In the genomic region with DNA sequence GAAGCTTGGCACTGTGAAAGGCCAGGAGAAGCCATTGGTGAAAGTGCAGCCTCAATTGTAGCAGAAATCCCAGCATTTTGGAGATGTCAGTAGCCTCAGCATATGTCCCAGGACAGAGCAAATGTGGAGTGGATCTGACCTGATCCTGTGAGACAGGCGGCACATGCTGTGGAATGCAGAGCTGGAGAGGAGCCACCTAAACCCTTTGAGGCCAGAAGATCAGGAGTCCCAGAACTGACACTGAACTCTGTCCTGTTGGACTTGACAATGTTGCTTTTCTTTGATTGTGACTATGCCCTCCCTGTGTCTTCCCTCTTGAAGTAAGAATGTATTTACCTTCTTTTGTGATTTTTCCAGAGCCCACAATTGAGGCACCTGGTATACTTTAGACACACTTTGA, we compare ENCODE assay signal across 21 mouse cellular contexts. TPM values are rescaled to one million over a fixed set of nuclear protein-coding genes. Genes with fewer than 3 reads are reported as not detected.
DNase-seq lines count a peak whose midpoint lies in the region; ATAC-seq lines count a peak whose summit lies in the region.
"Had no signal": no experiment of that assay in that cellular context is flagged by ENCODE, and none has a peak within 500 bp of the region (broad histone marks: within the 10 kb centered on the region; RNA-seq: fewer than 3 reads in every experiment).

No protein-coding gene starts in this region.

- ATAC-seq in kidney, embryonic 15.5 days (replicated peaks; ENCODE audit: low FRiP score): no peak
- ATAC-seq in intestine, embryonic 16.5 days: peak; percentile 34
- no peak for ATAC-seq in midbrain, embryonic 16.5 days
- ATAC-seq: forebrain, embryonic 15.5 days had no signal

- no peaks in the 10 kb centered on the region for H3K36me3 ChIP-seq in kidney, embryonic 15.5 days
- H3K36me3 ChIP-seq in intestine, embryonic 16.5 days (ENCODE audit: control insufficient read depth, insufficient read depth, low read length): no peaks in the 10 kb centered on the region
- H3K36me3 ChIP-seq in midbrain, embryonic 16.5 days (ENCODE audit: control insufficient read depth, insufficient read depth, low read length): no peaks in the 10 kb centered on the region
- H3K36me3 ChIP-seq: embryonic facial prominence, embryonic 12.5 days; forebrain, embryonic 15.5 days; heart, embryonic 15.5 days; hindbrain, embryonic 13.5 days had no signal

- H3K9me3 ChIP-seq in kidney, embryonic 15.5 days (replicated peaks): no peaks in the 10 kb centered on the region
- H3K9me3 ChIP-seq in intestine, embryonic 16.5 days (ENCODE audit: control insufficient read depth, low read length): no peaks in the 10 kb centered on the region
- no peaks in the 10 kb centered on the region for H3K9me3 ChIP-seq in midbrain, embryonic 16.5 days (replicated peaks; ENCODE audit: control insufficient read depth, low read length, poor library complexity, severe bottlenecking)
- H3K9me3 ChIP-seq: embryonic facial prominence, embryonic 12.5 days; forebrain, embryonic 15.5 days; heart, embryonic 15.5 days; hindbrain, embryonic 13.5 days had no signal

- H3K27ac ChIP-seq in kidney, embryonic 15.5 days: no peak overlapping the region
- H3K27ac ChIP-seq in intestine, embryonic 16.5 days (ENCODE audit: low read length): 0 out of 2 replicates have a peak overlapping the region, but pooled peaks have one; percentile 6
- no peak overlapping the region for H3K27ac ChIP-seq in midbrain, embryonic 16.5 days (ENCODE audit: low read length)
- H3K27ac ChIP-seq: embryonic facial prominence, embryonic 12.5 days; forebrain, embryonic 15.5 days; heart, embryonic 15.5 days; hindbrain, embryonic 13.5 days had no signal

- H3K4me2 ChIP-seq in kidney, embryonic 15.5 days: no peak overlapping the region
- no peak overlapping the region for H3K4me2 ChIP-seq in intestine, embryonic 16.5 days (ENCODE audit: low read depth, low read length)
- H3K4me2 ChIP-seq in midbrain, embryonic 16.5 days (ENCODE audit: low read length): no peak overlapping the region
- H3K4me2 ChIP-seq: embryonic facial prominence, embryonic 12.5 days; forebrain, embryonic 15.5 days; heart, embryonic 11.5 days; heart, embryonic 15.5 days; hindbrain, embryonic 13.5 days had no signal

- no peak overlapping the region for H3K4me3 ChIP-seq in kidney, embryonic 15.5 days (replicated peaks)
- H3K4me3 ChIP-seq in intestine, embryonic 16.5 days (ENCODE audit: low read length): no peak overlapping the region
- H3K4me3 ChIP-seq in midbrain, embryonic 16.5 days (ENCODE audit: low read depth, low read length): no peak overlapping the region
- H3K4me3 ChIP-seq: embryonic facial prominence, embryonic 12.5 days; forebrain, embryonic 15.5 days; heart, embryonic 15.5 days; hindbrain, embryonic 13.5 days had no signal

- H3K27me3 ChIP-seq in kidney, embryonic 15.5 days: no peaks in the 10 kb centered on the region
- no peaks in the 10 kb centered on the region for H3K27me3 ChIP-seq in intestine, embryonic 16.5 days (replicated peaks; ENCODE audit: control insufficient read depth, insufficient read depth, low read length)
- H3K27me3 ChIP-seq in midbrain, embryonic 16.5 days (ENCODE audit: control insufficient read depth, insufficient read depth, low read depth, low read length): no peaks in the 10 kb centered on the region
- H3K27me3 ChIP-seq: CH12.LX; embryonic facial prominence, embryonic 12.5 days; forebrain, embryonic 15.5 days; heart, embryonic 15.5 days; hindbrain, embryonic 13.5 days; Patski had no signal

- peak; percentile 57 for DNase-seq in kidney, adult 18-20 months
- peak; percentile 87 for DNase-seq in kidney, adult 9 months
- peak; percentile 75 to 77 for DNase-seq in kidney, postnatal 36 days
- DNase-seq in adrenal gland, adult 2 months: no peak
- DNase-seq: adrenal gland, adult 8-10 months; adrenal gland, postnatal 36 days; cerebellum, adult 8-10 months; cerebellum, postnatal 14 days; gastrocnemius, postnatal 36 days; heart, adult 18-20 months; heart, postnatal 14 days had no signal

- H3K4me1 ChIP-seq in kidney, embryonic 15.5 days: no peaks in the 10 kb centered on the region
- 0 out of 2 replicates have a peak, but pooled peaks cover 5% of the 10 kb centered on the region for H3K4me1 ChIP-seq in intestine, embryonic 16.5 days (ENCODE audit: control insufficient read depth, insufficient read depth, low read length)
- no peaks in the 10 kb centered on the region for H3K4me1 ChIP-seq in midbrain, embryonic 16.5 days (ENCODE audit: control insufficient read depth, insufficient read depth, low read length)
- H3K4me1 ChIP-seq: embryonic facial prominence, embryonic 12.5 days; forebrain, embryonic 15.5 days; hindbrain, embryonic 13.5 days had no signal

- H3K9ac ChIP-seq in kidney, embryonic 15.5 days: no peak overlapping the region
- no peak overlapping the region for H3K9ac ChIP-seq in intestine, embryonic 16.5 days (ENCODE audit: low read depth, low read length)
- no peak overlapping the region for H3K9ac ChIP-seq in midbrain, embryonic 16.5 days (ENCODE audit: low read depth, low read length)
- H3K9ac ChIP-seq: embryonic facial prominence, embryonic 12.5 days; forebrain, embryonic 15.5 days; heart, embryonic 15.5 days; hindbrain, embryonic 13.5 days had no signal

- WGBS in kidney, embryonic 15.5 days: 81% methylated on average over 1 of the region's 1 CpGs
- 67% methylated on average over 1 of the region's 1 CpGs for WGBS in intestine, embryonic 16.5 days
- WGBS in midbrain, embryonic 16.5 days: 96% methylated on average over 1 of the region's 1 CpGs

RNA-seq across cellular contexts. Expression of gene Pam, which starts 33.7 kb away (rescaled TPM):
- 29.3 and 30.7 TPM in 2 replicates for polyA plus RNA-seq in kidney, embryonic 15.5 days (2015; fragmentation: Nextera tagmentation; extraction: Ambion mirVana)
- 30.7 and 38.5 TPM in 2 replicates for polyA plus RNA-seq in intestine, embryonic 16.5 days (2015; fragmentation: Nextera tagmentation; extraction: Ambion mirVana)
- total RNA-seq in adrenal gland, adult 2 months (2021): 100 to 1,000 TPM; 262 to 484 TPM
- 535 and 733 TPM in 2 replicates for polyA plus RNA-seq in adrenal gland, adult 2 months (2012; rRNA removed)
- polyA plus RNA-seq in midbrain, embryonic 16.5 days (2015; fragmentation: Nextera tagmentation; extraction: Ambion mirVana): 35.4 and 35.6 TPM in 2 replicates
- total RNA-seq: CH12.LX had no signal

Comparison
In these comparisons a context has a peak if more than half of its experiments do, and no peak if none do; other contexts are left out.
1. RNA of gene Pam, which starts 33.7 kb away (polyA plus RNA-seq): 535 to 733 TPM in adrenal gland, adult 2 months; 35.4 to 35.6 TPM in midbrain, embryonic 16.5 days, 29.3 to 30.7 TPM in kidney, embryonic 15.5 days and 30.7 to 38.5 TPM in intestine, embryonic 16.5 days; every median in the first group is over 10 times any median in the second.